Mouse (Mus musculus) layer of hippocampus, adult 11-12 months (tissue): ENCODE data around the gene Klf12.

Source experiments
- DNase-seq: peaks from one replicate; pipeline ENCODE4 v3.0.0; 2022; ENCODE audit warnings: low spot score

The Klf12 gene

GRCm38 (mm10) chr14:100026671-100027070 is 257.8 kb downstream of the Klf12 start:
- no peak for DNase-seq

DNA sequence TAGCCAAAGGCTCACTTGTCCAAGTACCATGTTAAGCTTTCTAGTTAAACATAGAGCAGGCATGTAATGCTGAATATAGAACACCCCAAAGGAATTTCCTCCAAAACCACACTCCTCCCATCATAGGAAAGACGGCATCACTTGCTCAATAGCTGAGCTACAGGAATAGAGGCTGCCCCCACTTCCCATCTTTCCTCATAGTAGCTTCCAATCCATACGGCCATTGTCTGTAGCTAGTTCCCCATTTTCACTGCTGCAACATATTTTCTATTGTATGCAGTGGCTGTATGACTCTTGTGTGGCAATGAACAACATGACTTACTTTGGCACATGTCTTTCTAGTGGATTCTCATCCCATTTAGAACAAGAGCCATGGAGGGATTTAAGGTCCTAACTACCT is 267.3 kb downstream of the Klf12 start:
- DNase-seq, result no peak

DNA sequence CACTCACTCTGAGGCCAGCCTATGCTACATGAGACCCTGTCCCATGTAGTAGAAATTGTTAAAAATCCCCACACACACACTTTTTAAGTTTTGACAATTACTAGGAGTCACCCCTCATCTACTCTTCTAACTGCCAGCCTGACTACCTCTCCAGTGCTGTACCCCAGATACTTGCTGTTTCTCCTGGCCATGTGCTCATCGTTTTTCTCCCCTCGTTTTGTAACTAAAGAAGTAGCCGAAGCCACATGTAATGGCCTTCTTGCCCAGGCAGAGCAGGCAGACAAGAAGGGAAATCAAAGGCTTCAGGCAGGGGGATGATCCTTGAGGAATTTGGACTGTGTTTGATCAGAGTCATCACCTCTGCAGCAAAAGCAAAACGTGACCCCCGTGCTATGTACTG is 274.0 kb downstream of the Klf12 start:
- DNase-seq, result no peak

DNA sequence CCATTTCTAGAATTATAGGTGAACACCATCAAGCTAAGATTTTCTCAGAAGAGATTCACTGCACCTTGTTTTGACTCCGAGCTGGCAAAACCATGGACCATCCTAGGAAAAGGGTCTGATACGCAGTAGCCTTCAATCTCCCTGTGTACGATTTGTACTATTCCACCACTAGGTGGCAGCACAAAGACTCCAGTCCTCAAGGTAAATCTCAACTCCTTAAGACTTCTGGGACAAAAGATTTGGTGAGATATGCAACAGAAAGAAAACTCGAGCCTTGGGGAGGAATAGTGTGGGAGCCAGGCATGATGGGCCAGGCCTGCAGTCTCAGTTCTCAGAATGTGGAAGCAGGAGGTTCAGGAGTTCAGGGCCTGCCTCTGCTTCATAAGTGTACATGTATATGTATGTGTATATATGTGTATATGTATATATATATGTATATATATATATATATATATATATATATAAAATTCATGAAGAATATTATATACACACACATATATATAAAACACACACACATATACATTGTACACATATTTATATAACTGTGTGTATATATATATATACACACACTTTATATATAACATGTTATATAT is 274.6 kb downstream of the Klf12 start:
- peak; percentile 52 for DNase-seq

- DNase-seq, result no peak
Measured at GRCm38 (mm10) chr14:99983510-99983909, 301.0 kb downstream of the Klf12 start.

GRCm38 (mm10) chr14:99981209-99981608 is 303.3 kb downstream of the Klf12 start:
- DNase-seq, result no peak

GRCm38 (mm10) chr14:99967920-99968319 is 316.6 kb downstream of the Klf12 start:
- no peak for DNase-seq

DNA sequence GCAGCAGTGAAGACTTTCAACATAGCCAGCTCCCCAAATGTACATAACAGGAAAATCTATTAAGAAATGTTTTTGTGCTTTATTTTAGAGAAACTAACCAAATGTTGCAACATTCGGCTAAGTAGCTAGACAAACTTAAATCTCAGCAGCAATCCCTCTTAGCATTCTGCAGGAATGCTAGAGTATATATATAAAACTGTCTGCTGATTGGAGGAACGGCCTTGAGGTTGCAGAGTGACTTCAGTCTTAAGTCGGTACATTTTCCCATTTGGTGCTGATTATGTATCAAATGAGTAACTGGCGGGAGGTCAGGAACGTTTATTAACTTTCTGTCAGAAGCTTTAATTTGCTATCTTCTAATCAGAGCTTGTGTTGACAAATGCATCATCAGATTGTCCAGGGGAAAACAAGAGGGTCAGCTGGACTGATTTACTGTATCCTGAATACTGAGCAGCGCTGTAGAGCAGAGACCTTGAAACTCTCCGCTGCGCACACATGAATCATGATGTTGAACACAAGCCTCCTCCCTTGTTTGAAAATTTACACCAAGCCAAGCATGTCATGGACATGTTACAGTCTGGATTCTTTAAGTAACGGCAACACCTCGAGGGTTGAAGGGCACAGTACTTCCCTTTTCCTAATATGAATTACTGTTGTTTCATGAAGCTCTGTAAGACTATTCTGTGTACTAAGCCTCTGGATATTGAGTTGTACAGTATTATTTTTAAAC is 323.8 kb downstream of the Klf12 start:
- DNase-seq, result no peak

DNA sequence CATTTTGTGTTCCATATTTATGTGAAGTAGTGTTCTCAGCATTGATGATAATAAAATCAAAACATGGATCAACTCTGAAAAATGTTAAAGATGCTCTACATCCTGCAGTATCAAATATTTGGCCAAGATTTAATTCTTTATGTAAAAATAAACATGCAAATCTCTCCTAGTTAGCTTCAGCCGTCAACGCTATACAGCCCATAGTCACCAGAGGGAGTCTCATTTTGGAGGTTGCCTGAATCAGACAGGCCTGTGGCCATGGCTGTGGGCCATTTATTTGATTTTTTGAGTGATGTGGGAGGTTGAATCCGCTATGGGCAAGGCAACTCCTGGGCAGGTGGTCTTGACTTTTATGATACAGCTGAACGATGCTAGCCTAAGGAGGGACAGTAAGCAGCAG is 329.3 kb downstream of the Klf12 start:
- DNase-seq, result no peak

DNA sequence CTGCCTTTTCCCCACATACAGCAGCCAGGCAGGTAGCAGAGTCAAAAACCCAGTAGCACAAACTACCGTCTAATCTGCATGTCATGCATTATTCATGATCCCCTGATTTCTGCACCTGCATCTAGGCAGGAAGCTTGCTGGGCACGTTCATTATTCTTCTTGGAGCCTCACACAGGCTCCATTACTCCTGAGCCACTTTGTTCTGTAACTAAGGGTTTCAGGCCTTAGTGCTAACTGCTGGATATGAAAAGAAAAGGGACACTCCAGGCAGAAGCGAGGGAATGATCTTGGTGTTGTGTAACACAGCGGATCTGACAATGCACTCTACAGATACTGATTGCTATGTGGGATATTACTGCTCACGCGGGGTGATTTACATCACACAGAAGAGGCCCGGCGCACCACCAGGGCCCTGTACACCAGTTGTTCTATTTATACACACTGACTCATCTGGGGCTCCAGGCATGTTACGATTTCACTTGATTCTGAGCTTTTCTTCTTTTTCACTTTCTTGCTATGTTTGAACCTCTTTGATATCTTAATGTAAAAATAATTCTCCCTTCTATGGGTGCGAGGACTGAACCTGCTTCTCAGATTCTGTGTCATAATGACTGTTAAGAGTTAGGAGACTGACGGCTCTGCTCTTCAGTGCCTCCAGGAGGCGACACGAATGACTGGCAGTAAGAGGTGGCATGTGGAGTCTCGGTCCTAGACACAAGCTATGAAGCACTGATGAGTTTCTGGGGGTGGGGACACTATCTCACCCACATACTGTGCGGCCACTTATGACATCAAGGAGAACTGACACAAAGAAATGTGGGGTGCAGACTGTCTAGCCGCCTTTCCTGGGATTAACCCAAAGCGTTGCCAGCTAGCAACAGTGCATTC is 340.0 kb downstream of the Klf12 start:
- peak; percentile 13 for DNase-seq

- DNase-seq, result peak; percentile 22
Measured at GRCm38 (mm10) chr14:99943156-99943555, 341.3 kb downstream of the Klf12 start.

GRCm38 (mm10) chr14:99933456-99933855 is 351.0 kb downstream of the Klf12 start:
- no peak for DNase-seq

GRCm38 (mm10) chr14:99931879-99932278 is 352.6 kb downstream of the Klf12 start:
- DNase-seq, result peak; percentile 87

DNA sequence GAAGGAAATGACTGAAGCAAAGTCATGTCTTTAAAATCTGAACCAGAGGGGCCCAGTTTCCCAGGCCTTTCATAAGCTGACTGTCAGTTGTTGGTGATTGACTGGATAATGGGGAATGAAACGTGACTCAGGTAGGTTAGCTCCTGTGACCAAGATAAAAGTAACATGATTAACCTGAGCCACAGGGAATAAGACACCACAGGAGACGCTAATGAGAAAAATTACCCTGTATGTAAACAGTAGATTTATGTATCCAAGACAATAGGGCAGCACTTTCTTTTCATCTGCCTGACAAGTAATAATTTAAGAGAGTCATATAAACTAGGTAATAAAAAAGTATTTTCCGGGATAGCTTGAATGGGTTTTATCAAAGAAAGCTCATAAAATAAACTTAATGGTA is 372.6 kb downstream of the Klf12 start:
- no peak for DNase-seq

DNA sequence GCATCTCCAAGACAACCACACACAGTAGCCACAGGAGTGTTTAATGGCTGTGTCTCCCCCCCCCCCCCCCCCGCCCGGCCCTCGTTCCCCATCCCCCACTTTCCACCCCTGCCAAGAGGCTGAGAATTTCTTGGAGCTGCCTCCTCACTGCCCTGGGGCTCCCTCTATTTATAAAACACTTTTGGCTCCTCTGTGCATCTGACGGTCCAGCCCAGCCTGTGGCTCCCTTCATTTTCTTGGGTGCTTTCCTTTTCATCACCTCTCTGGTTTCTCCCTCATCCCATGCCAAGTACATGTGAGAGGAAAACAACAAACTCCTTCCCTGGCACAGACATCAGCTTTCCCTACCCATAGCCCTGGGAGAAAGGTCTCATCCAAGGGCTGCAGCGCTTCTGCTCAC is 373.6 kb downstream of the Klf12 start:
- no peak for DNase-seq

- no peak for DNase-seq
Measured at GRCm38 (mm10) chr14:99900902-99901301, 383.6 kb downstream of the Klf12 start.

GRCm38 (mm10) chr14:99898861-99899260 is 385.6 kb downstream of the Klf12 start:
- no peak for DNase-seq

DNA sequence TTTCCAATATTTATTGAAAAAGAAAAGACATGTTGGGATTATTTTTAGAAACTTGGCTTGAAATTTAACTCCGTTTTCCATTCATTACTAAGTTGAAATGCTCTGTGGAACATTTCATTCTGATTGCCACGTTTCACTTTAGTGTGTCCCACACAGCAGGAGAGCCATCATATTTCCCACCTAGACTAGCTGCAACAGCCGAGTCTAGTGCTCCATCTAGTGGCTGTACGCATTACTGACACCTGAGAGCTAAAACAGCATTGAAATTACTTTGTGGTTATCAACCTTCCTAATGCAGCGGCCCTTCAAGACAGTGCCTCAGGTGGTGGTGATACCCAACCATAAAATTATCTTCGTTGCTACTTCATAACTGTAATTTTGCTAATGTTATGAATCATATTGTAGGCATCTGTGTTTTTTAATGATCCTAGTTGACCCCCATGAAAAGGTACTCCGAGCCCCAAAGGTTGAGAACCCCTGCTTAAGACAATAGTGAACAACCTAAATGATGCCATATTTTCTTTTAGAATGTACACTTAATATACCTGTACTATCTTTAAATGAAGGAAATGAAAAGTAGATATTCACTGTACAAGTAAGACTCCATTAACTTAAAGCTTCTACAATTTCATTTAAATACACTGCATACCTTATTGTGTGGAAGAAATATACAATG is 389.6 kb downstream of the Klf12 start:
- peak; percentile 79 for DNase-seq

GRCm38 (mm10) chr14:99894062-99894461 is 390.4 kb downstream of the Klf12 start:
- DNase-seq, result peak; percentile 21

DNA sequence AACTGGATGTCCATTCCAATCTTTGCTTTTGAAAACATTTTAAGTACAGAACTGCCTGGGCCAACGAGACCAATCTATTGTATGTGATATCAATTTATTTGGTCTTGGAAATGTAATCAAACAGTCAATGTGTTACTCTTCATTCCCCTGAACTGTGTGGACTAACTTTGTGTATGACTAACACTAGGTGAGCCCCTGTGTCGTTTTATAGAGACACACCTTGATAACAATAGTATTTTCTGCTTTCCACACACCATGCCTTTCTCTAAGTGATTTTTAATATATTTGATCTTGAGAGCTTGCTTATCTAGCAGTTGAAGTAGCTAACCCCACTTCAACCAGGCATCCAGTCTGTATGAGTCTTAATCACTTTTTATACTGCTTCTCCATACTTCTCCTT is 398.0 kb downstream of the Klf12 start:
- DNase-seq, result no peak

- no peak for DNase-seq
Measured at GRCm38 (mm10) chr14:99885562-99885961, 398.9 kb downstream of the Klf12 start.

- DNase-seq, result no peak
Measured at GRCm38 (mm10) chr14:99885128-99885527, 399.4 kb downstream of the Klf12 start.
